Mouse (Mus musculus): Measurements from ENCODE around the gene Dusp5.
"Not testable (repeated sequence)": the region's sequence is repeated elsewhere in the genome, so short reads cannot be mapped to it uniquely, and the experiment has no call there.

Dusp5 gene

GRCm38 (mm10) chr19:53574131-53574530 lies 45.2 kb downstream of the Dusp5 start:
- peak in 1 of 2 experiments; percentile 63 for DNase-seq (ENCODE audit: inconsistent age in 2 of 2, low spot score in 1 of 2)

- no peak for DNase-seq (ENCODE audit: inconsistent age in 2 of 2, low spot score in 1 of 2)
These were observed 45.6 kb downstream of the Dusp5 start for GRCm38 (mm10) chr19:53574546-53574945.

GRCm38 (mm10) chr19:53575296-53576010 lies 46.5 kb downstream of the Dusp5 start:
- peak in 1 of 2 experiments; percentile 54 for DNase-seq (ENCODE audit: inconsistent age in 2 of 2, low spot score in 1 of 2)

DNA sequence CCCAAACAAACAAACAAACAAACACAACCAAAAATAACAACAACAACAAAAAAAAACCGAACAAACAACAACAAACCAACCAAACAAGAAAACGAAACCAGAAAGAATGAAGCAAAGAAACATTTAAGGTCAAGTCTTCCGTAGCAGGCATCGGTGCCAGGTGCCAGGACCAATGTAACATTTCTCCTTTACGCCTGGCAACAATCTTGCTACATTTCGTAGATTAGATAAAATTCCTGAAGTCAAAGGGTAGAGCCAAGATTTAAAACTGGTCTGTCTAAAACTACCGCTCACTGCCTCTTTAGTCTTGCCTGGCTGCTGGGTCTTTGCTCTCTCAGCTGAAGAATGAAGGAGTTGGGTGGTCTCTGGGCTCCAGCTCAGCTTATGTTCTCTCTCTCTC lies 47.2 kb downstream of the Dusp5 start:
- no peak for DNase-seq (ENCODE audit: inconsistent age in 2 of 2, low spot score in 1 of 2)

- DNase-seq (ENCODE audit: inconsistent age in 2 of 2, low spot score in 1 of 2): peak; percentile 40 to 79
These were observed 48.3 kb downstream of the Dusp5 start for GRCm38 (mm10) chr19:53577025-53577800.

DNA sequence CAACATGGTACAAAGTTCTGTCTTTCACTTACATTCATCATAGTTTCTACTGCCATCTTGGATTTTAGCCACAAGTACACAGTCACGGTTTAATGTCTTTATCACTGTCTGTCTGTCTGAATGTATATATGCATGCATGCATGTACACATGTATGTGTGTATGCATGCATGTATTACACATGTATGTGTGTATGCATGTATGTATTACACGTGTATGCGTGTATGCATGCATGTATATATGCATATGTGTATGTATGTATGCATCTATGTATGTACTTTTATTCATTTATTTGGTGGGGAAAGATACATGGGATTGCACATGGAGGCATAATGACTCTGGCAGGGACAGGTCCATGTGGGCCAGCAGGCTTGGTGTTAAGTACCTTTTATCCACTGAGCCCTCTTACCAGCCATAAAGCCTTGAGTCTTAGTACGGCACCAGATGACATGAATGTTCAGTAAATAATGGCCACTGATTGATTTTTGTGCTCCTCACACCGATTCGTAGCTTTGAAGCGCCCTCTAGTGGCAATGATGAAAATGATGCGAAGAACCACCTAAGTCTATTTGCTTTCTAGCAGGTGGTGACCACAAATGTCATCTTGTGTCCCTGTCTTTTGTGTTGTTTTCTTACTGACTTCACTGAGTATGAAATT lies 49.8 kb downstream of the Dusp5 start:
- peak; percentile 63 to 91 for DNase-seq (ENCODE audit: inconsistent age in 2 of 2, low spot score in 1 of 2)

GRCm38 (mm10) chr19:53580271-53580670 lies 51.4 kb downstream of the Dusp5 start:
- not testable (repeated sequence) for DNase-seq (ENCODE audit: inconsistent age in 2 of 2, low spot score in 1 of 2)

DNA sequence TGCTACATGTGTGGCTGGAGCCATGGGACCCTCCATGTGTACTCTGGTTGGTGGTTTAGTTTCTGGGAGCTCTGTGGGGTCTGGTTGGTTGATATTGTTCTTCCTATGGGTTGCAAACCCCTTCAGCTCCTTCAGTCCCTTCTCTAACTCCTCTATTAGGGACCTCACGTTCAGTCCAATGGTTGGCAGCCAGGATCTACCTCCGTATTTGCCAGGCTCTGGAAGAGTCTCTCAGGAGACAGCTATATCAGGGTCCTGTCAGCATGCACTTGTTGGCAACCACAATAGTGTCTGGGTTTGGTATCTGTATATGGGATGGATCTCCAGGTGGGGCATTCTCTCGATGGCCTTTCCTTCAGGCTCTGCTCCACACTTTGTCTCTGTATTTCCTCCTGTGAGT lies 58.8 kb downstream of the Dusp5 start:
- DNase-seq (ENCODE audit: inconsistent age in 2 of 2, low spot score in 1 of 2): not testable (repeated sequence)

- DNase-seq (ENCODE audit: inconsistent age in 2 of 2, low spot score in 1 of 2): not testable (repeated sequence)
These were observed 60.1 kb downstream of the Dusp5 start, which contains the start of gene Nutf2-ps1 for GRCm38 (mm10) chr19:53588968-53589367. Gene Nutf2-ps1 (minus strand): TSS chr19:53589068.

Measured in adrenal gland, adult (tissue).